Mouse (Mus musculus): ENCODE results near the gene 4930412O13Rik.

DNA sequence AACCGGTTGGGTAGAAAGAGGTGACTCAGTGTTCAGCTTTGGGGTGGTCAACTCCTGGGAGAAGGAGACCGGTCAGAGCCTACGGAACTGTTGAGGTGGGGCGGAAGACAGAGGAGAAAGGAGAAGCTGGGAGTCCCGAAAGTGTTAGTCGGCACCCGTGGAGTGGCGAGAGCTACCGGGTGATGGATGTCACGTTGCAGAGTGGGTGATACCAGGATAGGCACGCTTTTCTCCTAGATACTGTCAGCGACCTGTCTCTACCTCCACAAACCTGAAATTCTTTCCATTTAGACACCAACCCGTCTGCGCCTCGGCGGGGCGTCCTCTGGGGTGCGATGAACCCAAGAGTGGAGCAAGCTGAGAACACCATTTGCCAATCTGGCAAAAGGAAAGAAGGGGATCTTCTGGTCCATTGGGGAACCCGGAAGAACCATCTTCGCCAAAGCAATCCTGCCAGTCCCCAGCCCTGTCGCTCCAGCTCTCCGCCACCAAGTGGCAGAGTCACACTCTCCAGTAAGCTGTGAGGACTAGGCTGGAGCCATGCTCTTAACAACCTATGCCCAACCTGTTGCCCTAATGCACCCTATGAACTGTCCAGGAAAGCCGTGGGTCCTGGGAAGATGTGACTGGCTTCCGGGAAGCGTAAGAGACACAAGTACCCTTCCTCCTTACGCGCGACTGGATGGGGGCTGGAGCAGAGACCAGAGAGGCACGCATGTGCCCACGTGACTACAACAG is 8.0 kb downstream of the 4930412O13Rik start, which contains the start of gene 9230102O04Rik:
- TF ChIP-seq FLI1 (IDR thresholded peaks at IDR 0.05; ENCODE audit: low read length) (no peak), GATA1 (IDR thresholded peaks at IDR 0.05; ENCODE audit: borderline replicate concordance, low read length) (no peak)

Data from megakaryocyte, embryonic 14.5 days (primary cell).